Mouse (Mus musculus): ENCODE data around the gene Trpc5.

Trpc5 gene

GRCm38 (mm10) chrX:144335332-144336015, 352.5 kb downstream of the Trpc5 start:
- no peak for DNase-seq
